8 mouse cellular contexts compared by ENCODE assay signal in genomic region chr6:57534611-57535286, GRCm38 (mm10). TPM values are rescaled to one million over a fixed set of nuclear protein-coding genes. Genes with fewer than 3 reads are reported as not detected.
DNase-seq lines count a peak whose midpoint lies in the region; ATAC-seq lines count a peak whose summit lies in the region.

No protein-coding gene starts in this region.

- peak overlapping the region; percentile 61 for H3K9ac ChIP-seq in forebrain, embryonic 11.5 days (ENCODE audit: low read length)

- peak overlapping the region; percentile 54 for H3K4me3 ChIP-seq in forebrain, embryonic 11.5 days (ENCODE audit: low read depth, low read length)

- no peak overlapping the region for H3K27ac ChIP-seq in forebrain, embryonic 11.5 days (ENCODE audit: low read depth, low read length)

- WGBS in forebrain, embryonic 11.5 days: under 1% methylated on average over 31 of the region's 31 CpGs

- peaks cover 7% of the 10 kb centered on the region; the same call in 1 of the 2 replicates for H3K4me1 ChIP-seq in forebrain, embryonic 11.5 days (replicated peaks; ENCODE audit: control insufficient read depth, insufficient read depth, low read length)

- intact Hi-C loops in heart, postnatal 36 days (cut with DNase I): loop anchor here (2.0 to 5.0 kb wide), 4 partner anchors 46 to 817 kb away; partner anchors contain the start of genes Herc6, Lancl2, Nt5c3 and Vmn1r4

- H3K4me2 ChIP-seq in forebrain, embryonic 11.5 days (ENCODE audit: low read depth, low read length, severe bottlenecking): peak overlapping the region; percentile 59

- no peaks in the 10 kb centered on the region for H3K27me3 ChIP-seq in forebrain, embryonic 11.5 days (ENCODE audit: control insufficient read depth, insufficient read depth, low read length)

- ATAC-seq in forebrain, embryonic 11.5 days (replicated peaks; ENCODE audit: low FRiP score): peak; percentile 53

- no peaks in the 10 kb centered on the region for H3K36me3 ChIP-seq in forebrain, embryonic 11.5 days (ENCODE audit: control insufficient read depth, insufficient read depth, low read length)

- no peaks in the 10 kb centered on the region for H3K9me3 ChIP-seq in forebrain, embryonic 11.5 days (ENCODE audit: control insufficient read depth, low read length)

- DNase-seq in MEL-GATA-1-ER (ENCODE audit: extremely low read depth, low read depth): peak; percentile 41
- peak; percentile 4 for DNase-seq in brain, embryonic 18.5 days (ENCODE audit: low read depth, low spot score)
- DNase-seq in forebrain, embryonic 11.5 days (ENCODE audit: low spot score): peak; percentile 72
- peak; percentile 54 to 64 for DNase-seq in heart, postnatal 36 days
- peak; percentile 47 to 55 for DNase-seq in layer of hippocampus, postnatal 10 days (ENCODE audit: low spot score in 2 of 2)
- peak; percentile 10 for DNase-seq in lung, postnatal 25 days (ENCODE audit: low spot score)
- DNase-seq in retina, postnatal 7 days (ENCODE audit: low read depth, low spot score): peak; percentile 9
- DNase-seq in urinary bladder, adult 2 months (ENCODE audit: low spot score): peak; percentile 34

RNA-seq across cellular contexts. Expression of gene Ppm1k, which starts 0.5 kb away (rescaled TPM):
- polyA plus RNA-seq in forebrain, embryonic 11.5 days (2014; fragmentation: Nextera tagmentation; extraction: Ambion mirVana): 6.2 and 6.7 TPM in 2 replicates
- total RNA-seq in heart, postnatal 36 days (2021): 10 to 100 TPM; 83.9 to 90.1 TPM
- 10 to 100 TPM; 27.4 to 29.8 TPM for total RNA-seq in layer of hippocampus, postnatal 10 days (2021)
- 7.0 and 7.7 TPM in 2 replicates for polyA plus RNA-seq in urinary bladder, adult 2 months (2012; rRNA removed)

RNA-seq across cellular contexts. Expression of gene Herc6, which starts 46.1 kb away (rescaled TPM):
- 2.7 and 3.4 TPM in 2 replicates for polyA plus RNA-seq in forebrain, embryonic 11.5 days (2014; fragmentation: Nextera tagmentation; extraction: Ambion mirVana)
- total RNA-seq in heart, postnatal 36 days (2021): 1 to 10 TPM; 2.9 to 4.9 TPM
- total RNA-seq in layer of hippocampus, postnatal 10 days (2021): 1 to 10 TPM; 2.9 to 3.2 TPM
- 5.7 and 6.4 TPM in 2 replicates for polyA plus RNA-seq in urinary bladder, adult 2 months (2012; rRNA removed)

Comparison
In these comparisons a context has a peak if more than half of its experiments do, and no peak if none do; other contexts are left out.
1. DNase-seq: peak in every context shown above with its lines; median percentile 72 in forebrain, embryonic 11.5 days; 59 in heart, postnatal 36 days; 51 in layer of hippocampus, postnatal 10 days; 41 in MEL-GATA-1-ER; 34 in urinary bladder, adult 2 months; 10 in lung, postnatal 25 days; 9 in retina, postnatal 7 days; 4 in brain, embryonic 18.5 days.